Mouse (Mus musculus) left cerebral cortex, postnatal 14 days (tissue): ENCODE measurements around the gene Rccd1. TPM values are rescaled to one million over a fixed set of nuclear protein-coding genes. Genes with fewer than 3 reads are reported as not detected.
A peak's percentile ranks its signal among the peaks of the same experiment; 100 is the strongest.
"Not testable (repeated sequence)": the region's sequence is repeated elsewhere in the genome, so short reads cannot be mapped to it uniquely, and the experiment has no call there.

Experiments
- DNase-seq, 2 experiments: peaks; one replicate each; pipeline ENCODE4 v3.0.0; 2021 to 2022; ENCODE audit warnings: low spot score in 2 of 2, mixed read lengths in 1 of 2
- intact Hi-C: fragments of 180-260 bp; cut with DNase I; formaldehyde crosslinking; loops from one replicate; pipeline ENCODE4 v1.15.1; 2025
- total RNA-seq, 2 experiments: library from RNA; stranded (reverse); gene quantifications; 2 replicates each; pipeline ENCODE4 v1.2.3; 2021

Gene Rccd1
- total RNA-seq, 2 experiments from 2014 or later = 11.8 to 12.8 TPM

DNA sequence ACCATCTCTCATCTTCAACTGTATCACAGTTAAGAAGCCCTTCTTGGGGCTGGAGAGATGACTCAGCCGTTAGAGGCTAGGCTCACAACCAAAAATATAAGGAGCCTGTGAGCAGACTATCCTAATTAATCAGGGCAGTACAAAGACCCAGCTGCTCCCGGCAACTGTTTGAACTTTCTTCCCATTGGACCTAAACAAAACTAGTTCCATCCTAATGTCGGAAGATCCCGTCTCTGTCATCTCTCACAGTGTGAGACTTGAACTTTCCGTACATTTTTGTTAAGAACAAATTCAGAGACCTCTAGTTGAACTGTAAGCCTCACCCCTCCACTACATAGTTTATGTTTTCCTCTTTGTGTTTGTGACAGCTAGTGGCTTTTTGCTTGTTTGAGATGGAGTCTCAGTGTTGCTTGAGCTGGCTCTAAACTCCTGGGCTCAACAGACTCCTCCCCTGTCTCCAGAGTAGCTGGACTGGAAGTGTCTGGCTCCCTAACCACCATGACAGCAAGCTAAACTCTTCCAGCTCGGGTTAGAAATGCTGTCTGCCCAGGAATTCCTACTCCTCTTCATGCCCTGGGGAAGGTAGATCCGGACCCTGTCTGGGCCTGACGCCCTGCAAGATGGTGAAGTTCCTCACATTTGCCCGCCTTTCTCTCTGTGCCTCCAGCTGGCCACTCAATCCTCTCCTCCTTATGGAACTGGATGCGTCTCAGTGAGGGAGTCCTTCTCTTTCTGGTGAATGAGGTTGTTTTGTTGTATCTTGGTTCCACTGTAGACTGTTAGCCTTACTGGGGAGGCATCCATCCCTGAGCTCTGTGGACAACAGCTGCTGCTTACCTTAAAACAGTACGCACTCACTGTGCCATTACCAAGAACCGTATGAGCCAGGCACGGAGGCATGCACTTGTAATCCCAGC is 23.7 kb upstream of the Rccd1 start:
- DNase-seq = no peak
- intact Hi-C loops = no loop called here

DNA sequence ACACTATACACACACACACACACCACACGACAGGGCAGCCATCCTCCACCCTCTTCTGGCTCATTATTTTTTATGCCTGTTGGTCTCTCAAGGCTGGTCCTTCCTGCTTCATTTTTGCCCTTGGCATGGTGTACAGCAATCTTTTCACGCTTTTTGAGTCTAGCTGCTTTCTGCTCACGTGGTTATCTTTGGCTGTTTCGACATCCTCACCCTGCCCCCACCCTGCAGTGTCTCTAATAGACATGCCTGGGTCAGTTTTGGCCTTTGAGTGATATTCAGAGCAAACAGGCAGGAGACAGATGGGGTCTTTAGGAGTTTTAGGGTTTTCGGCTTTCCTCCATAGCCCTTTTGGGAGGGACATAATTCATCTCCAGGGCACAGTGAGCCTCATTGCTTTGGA is 22.6 kb upstream of the Rccd1 start:
- DNase-seq = no peak
- intact Hi-C loops = no loop called here

DNA sequence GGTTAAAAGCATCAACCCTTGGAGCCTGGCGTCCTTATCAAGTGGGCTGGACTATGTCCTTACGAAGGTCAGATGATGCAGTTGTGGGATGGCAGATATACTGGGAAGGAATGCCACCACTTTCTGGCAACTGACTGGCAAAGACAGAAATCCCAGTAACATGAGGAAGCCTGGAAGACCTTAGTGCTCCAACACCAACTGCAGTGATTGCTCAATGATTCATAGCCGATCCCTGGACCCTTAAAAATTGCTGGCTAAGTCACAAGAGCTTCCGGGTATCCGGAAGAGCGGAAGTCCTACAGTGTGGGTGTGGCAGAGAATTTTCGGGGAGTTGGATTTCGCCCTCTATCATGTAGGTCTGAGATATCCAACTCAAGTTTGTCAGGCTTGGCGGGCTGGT is 21.9 kb upstream of the Rccd1 start:
- intact Hi-C loops = no loop called here
- no peak for DNase-seq

DNA sequence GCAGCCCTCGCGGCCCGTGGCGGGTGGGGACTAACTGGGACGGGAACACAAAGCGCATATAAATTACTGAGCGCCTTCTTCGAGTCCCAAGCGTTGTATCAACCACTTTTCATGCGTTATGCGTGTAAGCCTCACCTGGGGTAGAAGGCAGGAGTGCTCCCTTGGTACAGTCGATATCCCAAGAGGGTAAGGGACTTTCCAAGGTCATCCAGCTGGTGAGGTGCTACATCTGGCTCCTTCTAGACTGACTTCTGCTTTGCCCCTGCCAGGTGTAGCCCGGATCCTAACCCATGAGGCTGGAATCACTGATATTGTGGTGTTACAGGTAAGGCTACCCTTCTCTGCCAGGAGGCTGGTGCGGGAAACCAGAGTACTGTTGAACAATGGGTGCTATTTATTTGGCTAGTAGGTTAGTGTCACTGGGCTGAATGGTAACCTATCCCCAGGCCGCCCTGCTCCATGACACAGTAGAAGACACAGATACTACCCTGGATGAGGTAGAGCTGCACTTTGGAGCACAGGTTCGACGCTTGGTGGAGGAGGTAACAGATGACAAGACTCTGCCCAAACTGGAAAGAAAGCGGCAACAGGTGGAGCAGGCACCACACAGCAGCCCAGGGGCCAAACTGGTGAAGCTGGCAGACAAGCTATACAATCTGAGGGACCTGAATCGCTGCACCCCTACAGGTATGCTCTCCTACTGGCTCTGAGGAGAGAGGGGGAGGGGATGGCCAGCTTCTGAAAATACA is 19.2 kb upstream of the Rccd1 start:
- DNase-seq = no peak
- intact Hi-C loops = no loop called here

DNA sequence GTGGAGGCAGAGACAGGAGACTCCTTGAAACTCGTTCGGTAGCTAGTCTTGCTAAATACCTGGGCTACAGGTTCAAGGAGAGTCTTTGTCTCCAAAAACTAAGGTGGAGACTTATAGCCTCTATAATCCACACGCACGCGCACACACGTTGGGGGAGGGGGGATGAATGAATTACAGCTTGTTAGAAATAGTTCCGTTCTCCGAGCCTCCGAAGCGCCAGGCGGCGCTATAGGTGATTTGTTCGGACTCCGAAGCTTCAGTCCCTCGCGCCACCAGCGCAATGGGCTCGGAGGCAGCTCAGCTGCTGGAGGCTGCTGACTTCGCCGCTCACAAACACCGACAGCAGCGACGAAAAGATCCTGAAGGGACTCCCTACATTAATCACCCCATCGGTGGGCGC is 18.6 kb upstream of the Rccd1 start, which contains the start of gene Hddc3:
Gene Hddc3 (plus strand): TSS at position 247 of the 400 bp plus-strand sequence.
- intact Hi-C loops = no loop called here
- peak; percentile 98 for DNase-seq

DNA sequence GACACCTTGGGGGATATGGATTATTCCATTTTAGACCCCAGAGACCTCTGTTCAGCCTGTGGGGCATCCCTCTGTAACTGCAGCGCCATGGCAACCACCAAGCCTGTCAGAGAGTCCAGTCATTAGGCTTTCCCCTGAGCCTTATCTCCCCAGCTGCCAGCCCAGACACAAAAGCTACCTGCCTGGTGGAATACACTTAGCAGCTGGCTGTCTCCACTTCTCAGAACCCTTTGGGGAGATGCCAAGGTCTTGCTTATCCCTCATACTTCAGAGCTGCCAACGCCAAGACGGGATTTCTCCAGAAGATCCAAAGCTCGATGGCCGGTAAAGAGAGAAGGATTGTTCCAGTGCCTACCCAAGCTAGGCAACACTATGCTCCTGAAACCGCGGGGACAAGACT is 17.5 kb upstream of the Rccd1 start:
- no peak for DNase-seq
- intact Hi-C loops = loop anchor here (2.0 kb wide), 1 partner anchor 29 kb away; the partner anchor contains the start of gene Man2a2

DNA sequence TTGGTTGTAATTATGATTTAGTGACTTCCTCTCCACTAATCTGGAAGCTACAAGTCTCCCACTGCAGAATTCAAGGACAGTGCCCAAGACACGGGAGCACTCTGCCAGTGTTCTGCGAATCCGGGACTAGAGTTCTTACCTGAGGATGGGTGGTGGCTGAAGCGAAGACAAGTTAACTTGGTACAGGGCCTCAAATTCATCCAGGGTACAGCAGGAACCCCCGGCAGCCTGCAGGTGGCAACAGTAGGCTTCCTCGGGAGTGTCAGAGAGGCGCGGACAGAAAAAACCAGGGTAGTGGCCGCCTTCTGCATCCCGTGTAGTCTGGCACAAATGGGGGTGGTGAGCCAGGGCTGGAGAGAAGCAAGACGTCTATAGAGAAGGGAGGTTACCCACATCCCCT is 16.5 kb upstream of the Rccd1 start, which contains the start of gene Unc45a:
Gene Unc45a (minus strand): TSS at position 213 of the 400 bp plus-strand sequence.
- intact Hi-C loops = loop anchor here (2.0 kb wide), 1 partner anchor 30 kb away; the partner anchor contains the start of gene Man2a2
- DNase-seq = peak; percentile 66 to 68

DNA sequence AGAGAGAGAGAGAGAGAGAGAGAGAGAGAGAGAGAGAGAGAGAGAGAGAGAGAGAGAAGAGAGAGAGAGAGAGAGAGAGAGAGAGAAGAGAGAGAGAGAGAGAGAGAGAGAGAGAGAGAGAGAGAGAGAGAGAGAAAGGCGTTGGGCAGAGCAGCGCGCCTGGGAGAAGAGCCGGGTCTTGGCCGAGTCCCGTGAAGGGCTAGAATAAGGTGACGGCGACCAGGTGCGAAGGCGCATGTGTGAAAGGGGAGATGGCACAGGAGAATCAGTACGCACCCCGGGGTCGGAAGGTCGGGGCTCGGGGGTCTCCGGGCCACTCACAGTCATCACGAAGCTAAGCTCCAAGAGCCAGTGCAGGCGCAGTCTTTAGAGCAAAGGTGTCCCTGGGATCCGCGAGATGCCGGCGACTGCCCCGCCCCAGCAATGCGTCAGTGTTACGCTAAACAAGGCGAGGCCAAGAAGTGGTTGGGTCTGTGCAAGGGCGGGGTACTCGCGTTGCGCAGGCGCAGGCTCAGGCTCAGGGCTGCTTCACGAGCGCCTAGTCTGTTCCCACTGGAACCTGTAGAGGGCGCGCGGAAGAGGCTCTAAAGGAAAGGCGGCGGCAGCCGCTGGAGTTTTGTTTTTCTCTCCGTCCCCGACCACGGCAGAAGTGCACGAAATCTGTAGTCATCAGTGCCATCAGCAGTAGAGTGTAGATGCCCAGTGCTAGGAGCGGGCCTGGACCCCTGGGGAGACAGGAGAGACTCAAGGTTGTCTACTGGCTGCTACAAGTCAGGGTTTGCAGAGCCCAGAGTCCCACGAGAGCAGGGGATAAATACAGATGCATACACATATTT is 15.8 kb upstream of the Rccd1 start:
- peak; percentile 98 to 99 for DNase-seq
- intact Hi-C loops = loop anchor here (2.0 to 5.0 kb wide), 2 partner anchors 31 to 43 kb away; partner anchors contain the start of gene Man2a2

DNA sequence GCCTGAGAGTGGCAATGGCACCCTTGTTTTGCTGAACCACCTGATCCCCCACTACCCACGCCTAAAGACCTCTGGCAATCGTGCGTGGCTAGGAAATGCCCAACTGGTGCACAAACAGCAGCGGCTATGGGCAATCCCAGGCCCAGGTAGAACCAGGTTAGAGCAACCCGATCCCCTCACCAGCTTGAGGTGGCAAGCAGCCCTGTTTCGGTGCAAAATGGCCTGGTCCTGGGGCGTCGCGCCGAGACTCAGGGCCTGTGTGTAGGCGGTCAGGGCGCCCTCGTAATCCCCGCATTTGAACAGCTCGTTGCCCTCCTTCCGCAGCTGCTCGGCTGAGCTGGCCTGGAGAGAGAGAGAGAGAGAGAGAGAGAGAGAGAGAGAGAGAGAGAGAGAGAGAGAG is 15.1 kb upstream of the Rccd1 start:
- intact Hi-C loops = loop anchor here (5.0 kb wide), 1 partner anchor 42 kb away; no protein-coding TSS in a partner anchor
- no peak for DNase-seq

DNA sequence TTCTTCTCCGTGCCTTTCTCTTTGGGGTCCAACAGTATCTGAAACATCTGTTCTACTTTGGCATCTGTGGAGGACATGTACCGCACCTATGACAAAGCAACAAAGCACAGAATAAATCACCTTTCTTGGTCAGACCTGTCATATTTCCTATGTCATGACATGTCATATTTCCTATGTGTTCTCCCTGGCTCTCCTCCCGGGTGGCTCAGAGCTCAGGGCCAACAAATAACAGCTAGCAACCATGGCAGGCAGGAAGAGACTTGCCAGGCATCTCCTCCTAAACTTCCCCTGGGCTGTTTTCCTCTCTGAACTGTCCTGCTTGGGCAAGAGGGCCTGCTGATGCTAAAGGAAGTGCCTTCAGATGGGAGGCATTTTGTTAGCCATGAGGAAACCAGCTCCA is 12.7 kb upstream of the Rccd1 start:
- intact Hi-C loops = loop anchor here (5.0 kb wide), 1 partner anchor 40 kb away; no protein-coding TSS in a partner anchor

DNA sequence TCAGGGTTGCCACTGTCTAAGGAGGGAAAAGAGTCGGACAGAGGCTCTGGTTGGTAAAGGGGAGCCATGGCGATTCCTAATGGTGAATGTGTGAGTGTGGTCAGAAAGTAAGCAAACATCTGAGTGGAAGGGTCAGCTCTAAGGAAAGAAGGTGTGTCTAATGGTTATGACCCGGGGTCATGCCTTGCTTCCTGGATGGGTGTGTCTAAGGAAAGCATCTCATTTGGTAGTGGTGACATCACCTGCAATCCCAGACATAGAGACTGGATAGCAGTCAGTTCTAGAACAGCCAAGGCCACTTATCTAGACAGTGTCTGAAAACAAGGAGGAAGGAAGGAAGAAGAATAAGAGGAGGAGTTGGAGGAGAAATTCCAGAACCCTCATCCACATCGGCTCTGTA is 10.6 kb upstream of the Rccd1 start:
- no peak for DNase-seq
- intact Hi-C loops = loop anchor here (5.0 kb wide), 1 partner anchor 38 kb away; no protein-coding TSS in a partner anchor

More for the DNA sequence above, 12.7 kb upstream of the Rccd1 start:
- DNase-seq = no peak

DNA sequence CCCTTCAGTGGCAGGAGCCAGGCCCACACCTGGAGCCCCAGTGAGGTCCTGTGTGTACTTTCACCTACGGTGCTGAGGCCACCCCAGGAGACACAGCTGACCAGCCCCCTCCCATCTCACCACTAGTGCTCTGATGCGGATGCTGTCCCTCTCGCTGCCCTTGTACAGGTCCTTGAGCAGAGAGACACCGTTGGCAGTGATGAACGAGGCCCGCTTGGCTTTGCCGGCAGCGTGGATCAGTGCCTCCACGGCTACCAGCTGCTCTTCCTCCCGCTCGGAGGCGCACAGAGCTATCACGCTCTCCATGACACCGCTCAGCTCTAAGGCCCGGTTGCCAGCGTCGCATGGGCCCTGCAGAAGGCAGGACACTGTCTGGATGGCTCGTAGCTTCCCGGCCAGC is 7.2 kb upstream of the Rccd1 start:
- no peak for DNase-seq
- intact Hi-C loops = no loop called here

DNA sequence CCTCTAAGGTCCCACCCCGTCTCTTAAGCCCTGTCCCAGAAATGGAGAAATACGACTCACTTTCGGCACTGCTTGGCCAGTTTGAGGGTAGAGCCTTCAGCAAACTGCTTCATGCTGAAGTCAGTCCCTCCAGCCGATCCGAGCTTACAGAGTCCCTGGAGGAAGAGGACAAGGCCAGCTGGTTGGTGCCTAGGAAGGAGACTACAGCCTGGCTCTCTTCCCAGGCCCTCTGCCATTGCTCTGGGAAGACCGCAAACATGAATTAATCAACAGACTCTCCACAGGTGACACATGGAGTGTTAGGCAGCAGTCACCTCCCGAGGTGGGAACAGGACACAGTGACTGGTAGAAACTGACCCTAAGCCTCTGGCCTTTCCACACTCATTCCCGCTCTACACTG is 6.0 kb upstream of the Rccd1 start:
- no peak for DNase-seq
- intact Hi-C loops = no loop called here

DNA sequence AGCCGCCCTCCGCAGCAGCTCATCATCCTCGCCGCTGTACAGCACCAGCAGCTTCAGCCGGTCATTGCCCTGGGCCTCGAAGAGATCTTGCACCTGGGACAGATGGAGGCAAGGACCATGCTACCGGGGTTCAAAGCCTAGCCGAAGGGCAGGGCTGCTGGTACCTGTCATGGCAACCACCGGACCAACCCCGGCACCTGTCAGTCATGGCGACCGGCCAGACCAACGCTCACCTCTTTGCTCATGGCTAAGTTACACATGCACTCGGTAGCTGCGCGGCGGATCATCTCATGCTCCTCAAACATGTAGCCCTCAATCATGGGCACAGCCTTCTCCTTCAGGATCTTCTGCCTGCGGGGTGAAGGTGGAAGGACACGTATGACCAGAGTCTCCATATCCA is 1.8 kb upstream of the Rccd1 start:
- intact Hi-C loops = no loop called here
- DNase-seq = no peak

DNA sequence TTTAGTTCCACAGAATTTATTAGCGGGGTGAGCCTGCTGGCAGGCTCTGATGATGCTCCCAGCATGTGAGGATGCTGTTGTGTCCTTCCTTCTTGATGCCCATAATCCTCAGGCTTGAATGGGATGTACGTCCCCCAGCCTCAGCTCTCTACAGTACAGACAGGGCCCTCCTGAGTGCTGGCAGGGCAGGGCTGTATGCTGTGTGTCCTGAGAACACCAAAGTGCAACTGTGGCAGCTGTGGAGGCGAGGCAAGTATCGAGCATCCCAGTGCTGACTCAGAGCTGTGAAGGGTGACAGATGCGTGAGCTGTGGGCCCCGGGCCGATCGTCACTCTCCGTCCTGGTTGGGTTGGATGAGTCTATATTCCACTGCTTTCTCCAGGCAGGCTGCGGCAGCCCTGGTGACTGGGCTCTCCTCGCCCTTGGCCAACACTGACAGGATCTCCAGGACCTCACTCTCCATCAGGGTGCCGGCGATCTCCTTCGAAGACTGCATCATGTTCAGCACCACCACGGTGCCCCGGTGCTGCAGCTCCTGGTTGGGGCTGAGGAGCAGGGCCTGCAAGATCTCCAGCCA is 1.1 kb upstream of the Rccd1 start:
- intact Hi-C loops = no loop called here
- DNase-seq = no peak

DNA sequence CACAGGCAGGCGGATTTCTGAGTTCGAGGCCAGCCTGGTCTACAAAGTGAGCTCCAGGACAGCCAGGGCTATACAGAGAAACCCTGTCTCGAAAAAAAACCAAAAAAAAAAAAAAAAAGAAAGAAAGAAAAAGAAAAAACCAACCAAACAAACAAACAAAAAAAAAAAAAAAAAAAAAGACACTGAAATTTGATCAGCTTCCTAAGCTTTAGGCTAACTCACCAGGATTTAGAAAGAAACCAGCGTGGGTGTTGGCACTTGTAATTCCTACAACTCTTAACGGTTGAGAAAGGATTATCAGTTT is 514 bp upstream of the Rccd1 start:
- intact Hi-C loops, DNase-seq: not testable (repeated sequence)

DNA sequence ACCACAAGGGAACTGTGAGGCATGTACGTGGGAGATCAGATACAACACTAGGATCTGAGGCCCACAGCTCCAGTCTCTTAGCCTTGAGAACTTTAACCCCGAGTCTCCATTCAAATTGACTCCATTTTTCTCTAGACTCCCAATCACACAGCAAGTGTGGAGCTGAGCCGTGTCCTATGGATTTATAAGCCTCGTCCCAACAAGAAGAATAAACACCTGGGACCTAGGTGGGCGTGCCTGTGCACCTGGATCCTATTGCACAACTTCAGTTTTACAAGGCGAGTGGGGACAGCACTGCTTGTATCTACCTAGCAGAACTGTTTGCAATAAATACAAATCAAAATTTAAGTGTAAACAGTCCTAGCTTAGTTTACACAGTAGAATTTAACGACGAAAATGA is 918 bp downstream of the Rccd1 start:
- intact Hi-C loops = no loop called here
- DNase-seq = no peak

DNA sequence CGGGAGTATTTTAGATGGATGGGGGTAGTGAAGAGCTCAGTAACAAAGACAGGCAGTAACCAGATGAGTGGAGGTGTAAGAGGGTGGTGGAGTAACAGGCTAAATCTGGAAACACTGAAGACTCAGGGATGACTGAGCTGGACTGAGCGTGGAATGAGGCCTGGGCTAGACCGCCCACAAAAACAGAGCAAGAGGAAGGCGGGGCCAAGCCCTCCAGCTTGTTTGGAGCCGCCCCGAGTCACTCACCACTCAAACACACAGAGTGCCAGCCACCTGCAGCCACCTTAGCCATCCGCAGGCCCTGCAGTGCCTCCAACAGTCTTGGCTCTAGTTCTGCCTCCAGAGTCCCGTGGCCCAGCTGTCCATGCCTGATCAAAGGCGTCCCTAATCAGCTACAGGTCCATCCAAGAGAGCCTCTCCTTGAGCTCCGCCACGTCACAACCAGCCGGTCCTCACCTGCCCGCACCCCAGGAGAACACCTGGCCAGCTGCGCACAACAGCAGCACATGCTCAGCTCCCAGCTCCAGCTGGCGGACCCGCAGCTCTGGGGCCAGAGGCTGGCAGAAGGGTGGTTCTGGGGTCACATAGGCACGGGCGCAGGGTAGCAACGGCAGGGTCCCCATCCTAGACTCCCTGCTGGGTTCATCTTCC is 4.3 kb downstream of the Rccd1 start:
- intact Hi-C loops = no loop called here
- no peak for DNase-seq

DNA sequence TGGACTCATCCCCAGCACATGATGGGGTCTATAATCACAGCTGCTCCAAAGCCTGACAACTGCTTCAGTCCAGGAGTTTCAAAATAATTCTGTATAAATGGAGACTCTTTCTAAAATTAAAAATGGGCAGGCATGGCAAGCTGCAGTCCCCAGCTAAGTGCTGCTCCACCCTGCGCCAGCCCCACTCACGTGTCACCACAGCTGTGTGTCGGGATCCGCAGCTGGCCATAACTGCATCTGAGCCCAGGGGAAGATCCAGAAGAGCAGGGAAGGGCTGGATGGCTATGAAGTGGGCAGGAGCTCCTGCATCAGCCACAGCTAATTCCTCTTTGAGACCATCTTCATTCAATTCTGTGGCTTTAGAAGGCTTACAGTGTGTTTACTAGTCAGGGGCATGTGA is 5.6 kb downstream of the Rccd1 start:
- intact Hi-C loops = no loop called here
- DNase-seq = no peak
